Mouse (Mus musculus) kidney, adult 2 months (tissue): Measurements from ENCODE around the gene Igsf21.

Experiments
- CTCF ChIP-seq: fragments of 200-500 bp; conservative IDR thresholded peaks from 2 replicates; pipeline ENCODE4 v1.5.1; 2011; ENCODE audit warnings: low read depth, mild to moderate bottlenecking, control low read depth, low read length, moderate library complexity, mixed read lengths; ENCODE audit not compliant: insufficient read depth, insufficient read length
- POLR2A ChIP-seq: fragments of 200-500 bp; IDR thresholded peaks from one replicate; pipeline ENCODE4 v1.6.1; 2011; ENCODE audit warnings: low read depth, low read length, control low read depth

- no peak for TF ChIP-seq CTCF
- TF ChIP-seq POLR2A, result no peak
Measured at GRCm38 (mm10) chr4:140283398-140283797, 36.8 kb upstream of the Igsf21 start.
